Mouse (Mus musculus) B cell, adult 2 months (primary cell): ENCODE data around the gene Vps11.
A peak's percentile ranks its signal among the peaks of the same experiment; 100 is the strongest.
"Not testable (repeated sequence)": the region's sequence is repeated elsewhere in the genome, so short reads cannot be mapped to it uniquely, and the experiment has no call there.

Experiments
- DNase-seq, 2 experiments: peaks; one replicate each; pipeline ENCODE4 v3.0.0; 2022

The Vps11 gene

DNA sequence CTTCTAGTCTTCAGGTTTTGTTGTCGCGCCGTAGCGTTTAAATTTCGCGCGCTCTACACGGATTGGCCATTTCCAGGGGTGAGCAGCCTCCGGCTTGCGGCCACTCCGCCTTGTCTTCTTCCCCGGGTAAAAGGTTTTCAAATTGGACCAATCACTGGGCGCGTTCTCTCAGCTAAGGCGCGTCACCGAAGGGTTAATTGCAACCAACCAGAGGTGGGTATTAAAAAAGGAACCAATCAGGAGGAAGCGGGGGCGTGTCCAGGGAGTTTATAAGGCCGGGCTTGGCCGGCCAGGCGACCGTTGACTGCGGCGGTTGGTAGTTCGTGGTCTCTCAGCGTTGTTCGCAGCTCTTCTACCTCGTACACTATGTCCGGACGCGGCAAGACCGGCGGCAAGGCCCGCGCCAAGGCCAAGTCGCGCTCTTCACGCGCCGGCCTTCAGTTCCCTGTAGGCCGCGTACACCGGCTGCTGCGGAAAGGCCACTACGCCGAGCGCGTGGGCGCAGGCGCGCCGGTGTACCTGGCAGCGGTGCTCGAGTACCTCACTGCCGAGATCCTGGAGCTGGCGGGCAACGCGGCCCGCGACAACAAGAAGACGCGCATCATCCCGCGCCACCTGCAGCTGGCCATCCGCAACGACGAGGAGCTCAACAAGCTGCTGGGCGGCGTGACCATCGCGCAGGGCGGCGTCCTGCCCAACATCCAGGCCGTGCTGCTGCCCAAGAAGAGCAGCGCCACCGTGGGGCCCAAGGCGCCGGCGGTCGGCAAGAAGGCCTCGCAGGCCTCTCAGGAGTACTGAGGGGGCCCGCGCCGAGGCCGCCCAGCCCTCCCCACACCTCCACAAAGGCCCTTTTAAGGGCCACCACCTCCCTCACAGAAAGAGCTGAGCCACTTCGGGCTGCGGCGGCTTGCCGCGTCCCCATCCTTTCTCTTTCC is 26.8 kb downstream of the Vps11 start, which contains the start of gene H2afx:
H2afx (plus strand) TSS at position 299 of the 935 bp plus-strand sequence.
- DNase-seq = peak; percentile 97 to 98

GRCm38 (mm10) chr9:44332918-44333638 is 28.4 kb downstream of the Vps11 start:
- no peak for DNase-seq

DNA sequence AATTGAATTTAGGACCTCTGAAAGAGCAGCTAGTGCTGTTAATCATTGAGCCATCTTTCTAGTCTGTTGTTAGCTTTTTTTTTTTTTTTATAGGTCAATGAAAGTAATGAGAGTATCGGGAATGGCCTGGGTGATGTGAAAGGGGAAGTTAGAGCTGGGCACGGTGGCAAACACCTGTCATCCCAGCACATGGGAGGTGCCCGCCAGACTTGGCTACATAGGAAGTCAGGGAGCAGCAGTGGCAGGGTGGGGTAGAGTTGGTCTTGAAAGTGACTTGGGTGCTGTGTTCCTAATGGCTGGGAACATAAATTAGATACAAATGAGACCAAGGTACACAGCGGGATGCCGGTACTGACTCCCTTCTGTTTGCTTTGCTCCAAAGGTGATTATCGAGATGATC is 30.7 kb downstream of the Vps11 start:
- no peak for DNase-seq

DNA sequence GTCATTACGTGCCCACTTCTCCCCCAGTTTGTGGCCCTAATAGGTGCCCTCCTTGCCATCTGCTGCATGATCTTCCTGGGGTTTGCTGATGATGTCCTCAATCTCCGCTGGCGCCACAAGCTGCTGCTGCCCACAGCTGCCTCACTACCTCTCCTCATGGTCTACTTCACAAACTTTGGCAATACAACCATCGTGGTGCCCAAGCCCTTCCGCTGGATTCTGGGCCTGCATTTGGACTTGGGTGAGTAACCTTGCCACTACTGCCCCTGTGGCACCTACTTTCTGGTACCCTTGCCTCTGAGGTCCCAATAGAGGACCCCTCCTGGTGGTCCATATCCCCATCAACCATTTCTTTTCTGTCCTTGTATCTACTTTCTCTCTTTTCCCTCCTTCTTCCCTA is 33.5 kb downstream of the Vps11 start:
- no peak for DNase-seq

DNA sequence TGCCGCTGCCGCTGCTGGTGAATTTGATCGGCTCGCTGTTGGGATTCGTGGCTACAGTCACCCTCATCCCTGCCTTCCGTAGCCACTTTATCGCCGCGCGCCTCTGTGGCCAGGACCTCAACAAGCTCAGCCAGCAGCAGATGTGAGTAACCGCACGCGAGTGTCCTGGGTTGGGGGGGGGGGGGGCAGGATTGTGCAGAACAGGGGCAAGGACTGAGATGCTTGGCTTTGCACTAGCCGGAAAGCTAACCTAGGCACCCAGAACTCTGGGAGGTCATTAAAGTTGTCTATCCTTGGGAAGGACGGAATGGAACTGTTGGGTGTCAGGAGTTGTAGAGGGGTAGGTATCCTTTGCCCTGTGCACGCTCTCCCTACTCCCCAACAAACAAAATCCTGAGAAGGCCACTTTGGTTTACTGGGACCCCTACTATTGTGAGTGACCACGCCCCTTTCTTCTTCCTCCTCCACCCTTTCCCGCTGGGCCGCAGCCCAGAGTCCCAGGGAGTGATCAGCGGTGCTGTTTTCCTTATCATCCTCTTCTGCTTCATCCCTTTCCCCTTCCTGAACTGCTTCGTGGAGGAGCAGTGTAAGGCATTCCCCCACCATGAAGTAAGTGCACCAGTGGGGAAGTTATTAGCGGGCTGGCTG is 34.3 kb downstream of the Vps11 start:
- DNase-seq = no peak

DNA sequence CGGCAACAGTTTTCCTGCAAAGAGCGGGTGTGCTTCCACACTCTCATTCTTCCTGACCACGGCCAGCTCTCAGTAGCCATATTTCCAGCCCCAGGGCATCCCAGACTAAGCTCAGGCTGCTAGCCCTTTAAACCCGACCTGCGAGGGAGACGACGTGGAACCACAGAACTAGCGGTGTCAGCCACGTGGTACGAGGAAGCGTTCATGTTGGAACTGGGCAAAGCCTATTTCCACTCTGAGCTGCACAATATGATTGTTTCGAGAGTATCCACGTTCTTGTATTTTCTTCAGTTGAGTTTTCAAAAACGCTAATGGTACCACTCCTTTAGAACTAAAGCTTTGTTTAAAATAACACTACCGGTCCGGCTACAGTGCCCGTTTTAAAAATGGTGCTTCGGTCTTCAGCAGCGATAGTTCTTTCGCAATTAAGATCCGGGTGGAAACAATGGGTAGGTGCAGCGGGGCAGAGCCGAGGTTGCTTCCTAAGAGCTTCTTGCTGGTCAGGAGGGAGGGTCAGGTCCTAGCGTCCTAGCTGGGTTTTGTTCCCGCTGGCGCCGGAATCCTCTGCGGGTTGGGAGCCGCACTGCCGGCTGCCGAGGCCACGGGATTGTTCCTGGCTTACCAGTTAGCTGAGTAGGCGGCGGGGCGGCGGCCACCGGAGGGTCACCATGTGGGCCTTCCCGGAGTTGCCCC is 35.0 kb downstream of the Vps11 start:
- DNase-seq = peak; percentile 77 to 78

DNA sequence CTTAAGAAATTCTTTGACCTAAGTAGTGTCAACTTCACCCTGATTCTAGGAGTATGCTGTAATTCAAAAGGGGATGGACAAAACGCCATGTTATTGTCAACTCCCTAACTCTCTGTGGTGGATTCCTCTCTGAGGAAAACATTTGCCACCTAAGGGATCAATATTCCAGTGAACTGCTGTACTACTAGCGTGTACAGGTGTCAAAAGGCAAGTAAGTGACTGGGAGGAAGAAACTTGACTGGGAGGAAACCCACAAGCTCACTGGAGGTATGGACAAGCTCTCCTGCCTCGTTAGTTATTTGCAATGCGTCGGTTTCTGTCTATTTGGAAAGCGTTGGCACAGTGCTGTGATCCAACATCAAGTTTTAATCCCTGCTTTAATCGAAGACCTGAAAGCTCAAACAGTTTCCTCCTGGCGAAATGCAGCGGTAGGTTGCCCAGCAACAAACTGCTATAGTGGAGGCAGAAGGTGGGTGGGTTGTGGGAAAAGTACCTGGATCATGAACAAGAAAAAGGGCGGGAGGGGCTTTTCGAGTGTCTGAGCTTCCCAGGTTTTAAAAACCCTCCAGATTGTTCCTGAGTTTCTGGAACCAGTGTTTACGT is 35.6 kb downstream of the Vps11 start, which contains the start of gene Dpagt1:
Dpagt1 (plus strand) TSS at position 252 of the 603 bp plus-strand sequence.
- no peak for DNase-seq

GRCm38 (mm10) chr9:44325032-44325767 is 36.3 kb downstream of the Vps11 start:
- DNase-seq = not testable (repeated sequence)

DNA sequence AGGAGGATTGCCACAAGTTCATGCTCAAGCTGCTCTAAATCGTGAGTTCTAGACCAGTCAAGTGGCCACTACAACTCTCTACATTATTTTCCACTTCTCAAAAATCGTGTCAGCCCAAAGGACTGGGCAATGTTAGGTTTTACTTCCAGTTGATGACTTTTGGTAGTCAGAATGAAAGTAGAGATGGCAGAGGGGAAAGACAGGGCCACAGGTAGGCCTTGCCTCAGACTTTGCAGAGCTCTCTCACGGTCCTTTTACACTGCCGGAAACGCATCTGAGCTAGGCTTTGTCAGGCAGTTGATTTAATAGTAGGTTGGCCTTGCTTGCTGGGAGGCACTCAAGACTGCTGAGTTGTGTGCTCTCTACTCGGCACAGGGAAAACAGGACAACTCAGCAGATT is 37.3 kb downstream of the Vps11 start:
- DNase-seq = no peak

DNA sequence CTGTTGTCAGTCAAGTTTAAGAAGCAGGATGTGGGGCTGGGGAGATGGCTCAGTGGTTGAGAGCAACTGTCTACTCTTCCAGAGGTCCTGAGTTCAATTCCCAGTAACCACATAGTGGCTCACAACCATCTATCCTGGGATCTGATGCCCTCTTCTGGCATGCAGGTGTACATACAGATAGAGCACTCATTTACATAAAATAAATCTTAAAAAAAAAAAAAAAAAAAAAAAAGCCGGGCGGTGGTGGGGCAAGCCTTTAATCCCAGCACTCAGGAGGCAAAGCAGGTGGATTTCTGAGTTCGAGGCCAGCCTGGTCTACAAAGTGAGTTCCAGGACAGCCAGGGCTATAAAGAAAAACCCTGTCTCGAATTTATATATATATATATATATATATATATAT is 37.8 kb downstream of the Vps11 start:
- DNase-seq = not testable (repeated sequence)

- DNase-seq = no peak
These were observed 40.7 kb downstream of the Vps11 start for GRCm38 (mm10) chr9:44320799-44321133.

- peak; percentile 74 to 80 for DNase-seq
These were observed 41.3 kb downstream of the Vps11 start, which contains the start of gene C2cd2l for GRCm38 (mm10) chr9:44319887-44320798. TSS of gene C2cd2l (minus strand) at chr9:44320285.

GRCm38 (mm10) chr9:44319105-44319886 is 42.2 kb downstream of the Vps11 start:
- DNase-seq = peak in 1 of 2 experiments; percentile 37

GRCm38 (mm10) chr9:44318826-44319095 is 42.7 kb downstream of the Vps11 start:
- DNase-seq = no peak

- DNase-seq = no peak
These were observed 43.2 kb downstream of the Vps11 start for GRCm38 (mm10) chr9:44318076-44318825.

DNA sequence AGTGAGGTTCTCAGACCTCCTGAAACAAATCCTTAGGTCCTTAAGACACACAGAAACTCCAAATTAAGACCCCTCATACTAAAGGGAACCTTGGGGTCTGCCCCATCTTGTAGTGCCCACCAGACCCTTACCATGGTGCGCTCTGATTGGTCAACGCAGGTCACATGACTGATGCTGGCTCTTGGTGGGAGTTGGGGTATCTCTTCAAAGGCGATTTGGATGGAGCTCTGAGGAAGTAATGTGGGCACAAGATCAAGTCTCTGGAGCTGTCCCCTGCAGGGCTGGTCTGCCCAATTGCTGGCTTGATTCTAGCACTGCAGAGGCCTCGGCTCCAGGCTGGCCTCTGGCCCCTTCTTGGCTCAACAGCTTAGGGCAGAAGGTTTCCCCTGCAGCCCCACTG is 44.0 kb downstream of the Vps11 start:
- DNase-seq = no peak

DNA sequence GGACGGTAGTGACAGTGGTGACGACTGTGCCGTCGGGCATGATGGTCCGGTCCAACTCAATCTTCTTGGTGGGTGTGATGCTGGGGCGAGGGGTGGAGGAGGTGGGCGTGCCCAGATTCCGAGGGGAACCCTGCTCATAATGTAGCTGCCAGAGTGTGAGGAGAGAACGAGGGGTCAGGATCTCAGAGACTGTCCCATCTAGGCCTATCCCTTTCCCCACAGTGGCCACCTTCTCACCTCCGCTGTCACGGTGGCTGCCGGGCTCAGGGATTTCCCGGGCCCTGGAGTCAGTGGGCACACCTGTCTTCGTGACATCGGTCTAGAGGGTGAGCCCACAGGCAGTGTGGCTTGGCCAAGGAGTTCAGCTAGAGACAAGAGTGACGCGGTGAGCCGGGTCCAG is 46.6 kb downstream of the Vps11 start:
- no peak for DNase-seq

DNA sequence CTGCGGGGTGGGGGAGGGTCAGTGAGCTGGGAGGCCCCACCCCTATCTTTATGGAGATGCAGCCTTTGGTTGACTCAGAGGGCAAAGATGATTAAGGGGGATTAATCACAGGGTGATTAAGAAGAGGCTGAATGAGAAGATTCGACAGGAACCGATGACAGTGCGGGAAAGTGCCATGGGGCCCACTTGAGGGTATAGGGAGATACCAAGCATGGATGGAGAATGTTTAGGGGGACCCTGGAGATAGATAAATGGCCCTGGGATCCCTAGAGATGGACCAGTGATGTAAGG is 47.3 kb downstream of the Vps11 start:
- no peak for DNase-seq
